Mouse (Mus musculus): ENCODE measurements around the gene Mzt1. TPM values are rescaled to one million over a fixed set of nuclear protein-coding genes. Genes with fewer than 3 reads are reported as not detected.
A peak's percentile ranks its signal among the peaks of the same experiment; 100 is the strongest.

Mzt1 gene
- polyA plus RNA-seq (2014; fragmentation: Nextera tagmentation; extraction: Ambion mirVana) = 95.2 and 107 TPM in 2 replicates

GRCm38 (mm10) chr14:99046031-99046781 is at the start of gene Mzt1, which contains the start of gene Bora:
Gene Mzt1 (minus strand): TSS chr14:99046134.
Gene Bora (plus strand): TSS chr14:99046222.
- Histone ChIP-seq H3K4me3 (ENCODE audit: low read depth, low read length) (peak within 1 kb of the TSS; percentile 96), H3K4me2 (ENCODE audit: low read depth, low read length) (peak within 1 kb of the TSS; percentile 62), H3K9me3 (replicated peaks; ENCODE audit: control insufficient read depth, low read length) (no peaks in the 10 kb centered on the region), H3K27ac (replicated peaks; ENCODE audit: low read depth, low read length) (peak within 1 kb of the TSS; percentile 77), H3K9ac (replicated peaks; ENCODE audit: low read length) (peak within 1 kb of the TSS; percentile 97), H3K27me3 (ENCODE audit: control insufficient read depth, insufficient read depth, low read length) (no peaks in the 10 kb centered on the region), H3K4me1 (ENCODE audit: control insufficient read depth, insufficient read depth, low read length) (no peaks in the 10 kb centered on the region), H3K36me3 (replicated peaks; ENCODE audit: control insufficient read depth, insufficient read depth, low read depth, low read length) (no peaks in the 10 kb centered on the region; the same call in 1 of the 2 replicates)
- ATAC-seq (replicated peaks; ENCODE audit: insufficient number of reproducible peaks, low FRiP score, low TSS enrichment, low read depth) (peak; percentile 97), DNase-seq (ENCODE audit: low spot score) (peak; percentile 95)
- WGBS = under 1% methylated on average over 72 of the region's 81 CpGs

- no peak overlapping the region for H3K4me2 ChIP-seq (ENCODE audit: low read depth, low read length)
- H3K4me1 ChIP-seq (ENCODE audit: control insufficient read depth, insufficient read depth, low read length) = no peaks in the 10 kb centered on the region
- 90% methylated on average over 7 of the region's 7 CpGs for WGBS
- H3K9me3 ChIP-seq (replicated peaks; ENCODE audit: control insufficient read depth, low read length) = no peaks in the 10 kb centered on the region
- no peak overlapping the region for H3K27ac ChIP-seq (replicated peaks; ENCODE audit: low read depth, low read length)
- no peak for ATAC-seq (replicated peaks; ENCODE audit: insufficient number of reproducible peaks, low FRiP score, low TSS enrichment, low read depth)
- H3K9ac ChIP-seq (replicated peaks; ENCODE audit: low read length) = no peak overlapping the region
- no peak for DNase-seq (ENCODE audit: low spot score)
- peaks cover 2% of the 10 kb centered on the region; the same call in 1 of the 2 replicates for H3K36me3 ChIP-seq (replicated peaks; ENCODE audit: control insufficient read depth, insufficient read depth, low read depth, low read length)
- no peaks in the 10 kb centered on the region for H3K27me3 ChIP-seq (ENCODE audit: control insufficient read depth, insufficient read depth, low read length)
- H3K4me3 ChIP-seq (ENCODE audit: low read depth, low read length) = no peak overlapping the region
These were observed 43.0 kb upstream of the Mzt1 start for GRCm38 (mm10) chr14:99088947-99089346.

DNA sequence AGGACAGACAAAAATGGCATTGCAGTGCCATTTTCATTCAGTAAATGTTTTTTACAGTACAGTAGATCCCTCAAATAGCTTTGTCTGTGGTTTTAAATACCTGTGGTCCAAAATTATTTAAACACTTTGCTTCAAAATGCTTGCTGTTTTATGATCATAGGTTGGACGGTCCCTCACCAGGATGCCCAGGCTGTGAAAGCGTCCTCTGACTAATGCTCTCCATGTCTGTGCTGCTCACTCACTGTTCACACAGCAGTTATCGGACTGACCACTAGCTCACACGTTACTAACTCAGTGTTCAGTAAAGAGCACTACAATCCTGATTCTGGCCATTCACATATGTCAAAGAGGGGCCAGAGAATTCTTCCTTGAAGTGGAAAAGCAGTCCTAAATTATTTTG is 25.2 kb upstream of the Mzt1 start:
- ATAC-seq (replicated peaks; ENCODE audit: insufficient number of reproducible peaks, low FRiP score, low TSS enrichment, low read depth) = no peak
- DNase-seq (ENCODE audit: low spot score) = no peak
- H3K9me3 ChIP-seq (replicated peaks; ENCODE audit: control insufficient read depth, low read length) = no peaks in the 10 kb centered on the region
- no peak overlapping the region for H3K27ac ChIP-seq (replicated peaks; ENCODE audit: low read depth, low read length)
- H3K4me2 ChIP-seq (ENCODE audit: low read depth, low read length) = no peak overlapping the region
- no peaks in the 10 kb centered on the region for H3K27me3 ChIP-seq (ENCODE audit: control insufficient read depth, insufficient read depth, low read length)
- H3K9ac ChIP-seq (replicated peaks; ENCODE audit: low read length) = no peak overlapping the region
- peaks cover 5% of the 10 kb centered on the region for H3K36me3 ChIP-seq (replicated peaks; ENCODE audit: control insufficient read depth, insufficient read depth, low read depth, low read length)
- no peaks in the 10 kb centered on the region for H3K4me1 ChIP-seq (ENCODE audit: control insufficient read depth, insufficient read depth, low read length)
- H3K4me3 ChIP-seq (ENCODE audit: low read depth, low read length) = no peak overlapping the region
- WGBS = 92% methylated on average over 4 of the region's 4 CpGs

GRCm38 (mm10) chr14:99063091-99063490 is 17.2 kb upstream of the Mzt1 start:
- no peak overlapping the region for H3K27ac ChIP-seq (replicated peaks; ENCODE audit: low read depth, low read length)
- ATAC-seq (replicated peaks; ENCODE audit: insufficient number of reproducible peaks, low FRiP score, low TSS enrichment, low read depth) (no peak), DNase-seq (ENCODE audit: low spot score) (no peak)
- no peak overlapping the region for H3K4me2 ChIP-seq (ENCODE audit: low read depth, low read length)
- H3K9me3 ChIP-seq (replicated peaks; ENCODE audit: control insufficient read depth, low read length) = no peaks in the 10 kb centered on the region
- peaks cover 4% of the 10 kb centered on the region for H3K36me3 ChIP-seq (replicated peaks; ENCODE audit: control insufficient read depth, insufficient read depth, low read depth, low read length)
- 93% methylated on average over 2 of the region's 2 CpGs for WGBS
- no peak overlapping the region for H3K4me3 ChIP-seq (ENCODE audit: low read depth, low read length)
- no peaks in the 10 kb centered on the region for H3K4me1 ChIP-seq (ENCODE audit: control insufficient read depth, insufficient read depth, low read length)
- H3K27me3 ChIP-seq (ENCODE audit: control insufficient read depth, insufficient read depth, low read length) = no peaks in the 10 kb centered on the region
- H3K9ac ChIP-seq (replicated peaks; ENCODE audit: low read length) = no peak overlapping the region

DNA sequence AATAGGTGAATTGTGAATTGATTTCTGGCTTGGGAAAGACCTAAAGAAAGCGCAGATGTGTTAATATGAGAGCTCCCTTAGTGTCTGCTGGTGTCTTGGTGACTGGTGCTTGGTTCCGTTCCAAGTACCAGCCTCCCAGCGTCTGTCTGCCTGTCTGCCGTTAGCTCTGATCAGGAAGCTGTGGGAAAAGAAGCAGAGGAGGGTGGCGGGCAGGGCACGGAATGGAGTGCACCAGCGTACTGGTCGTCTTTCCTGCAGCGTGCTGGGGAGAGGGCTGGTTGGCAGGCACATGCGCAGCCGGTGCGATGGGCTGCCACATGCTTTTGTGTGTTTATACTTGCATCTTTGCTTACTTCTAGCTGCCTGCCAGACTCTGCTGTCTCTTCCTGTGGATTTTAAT is 14.7 kb upstream of the Mzt1 start:
- H3K27me3 ChIP-seq (ENCODE audit: control insufficient read depth, insufficient read depth, low read length) = no peaks in the 10 kb centered on the region
- no peak overlapping the region for H3K4me3 ChIP-seq (ENCODE audit: low read depth, low read length)
- no peak overlapping the region for H3K4me2 ChIP-seq (ENCODE audit: low read depth, low read length)
- WGBS = 96% methylated on average over 12 of the region's 12 CpGs
- no peaks in the 10 kb centered on the region for H3K4me1 ChIP-seq (ENCODE audit: control insufficient read depth, insufficient read depth, low read length)
- DNase-seq (ENCODE audit: low spot score) (no peak), ATAC-seq (replicated peaks; ENCODE audit: insufficient number of reproducible peaks, low FRiP score, low TSS enrichment, low read depth) (no peak)
- no peak overlapping the region for H3K9ac ChIP-seq (replicated peaks; ENCODE audit: low read length)
- H3K27ac ChIP-seq (replicated peaks; ENCODE audit: low read depth, low read length) = no peak overlapping the region
- H3K36me3 ChIP-seq (replicated peaks; ENCODE audit: control insufficient read depth, insufficient read depth, low read depth, low read length) = peaks cover 4% of the 10 kb centered on the region
- no peaks in the 10 kb centered on the region for H3K9me3 ChIP-seq (replicated peaks; ENCODE audit: control insufficient read depth, low read length)

DNA sequence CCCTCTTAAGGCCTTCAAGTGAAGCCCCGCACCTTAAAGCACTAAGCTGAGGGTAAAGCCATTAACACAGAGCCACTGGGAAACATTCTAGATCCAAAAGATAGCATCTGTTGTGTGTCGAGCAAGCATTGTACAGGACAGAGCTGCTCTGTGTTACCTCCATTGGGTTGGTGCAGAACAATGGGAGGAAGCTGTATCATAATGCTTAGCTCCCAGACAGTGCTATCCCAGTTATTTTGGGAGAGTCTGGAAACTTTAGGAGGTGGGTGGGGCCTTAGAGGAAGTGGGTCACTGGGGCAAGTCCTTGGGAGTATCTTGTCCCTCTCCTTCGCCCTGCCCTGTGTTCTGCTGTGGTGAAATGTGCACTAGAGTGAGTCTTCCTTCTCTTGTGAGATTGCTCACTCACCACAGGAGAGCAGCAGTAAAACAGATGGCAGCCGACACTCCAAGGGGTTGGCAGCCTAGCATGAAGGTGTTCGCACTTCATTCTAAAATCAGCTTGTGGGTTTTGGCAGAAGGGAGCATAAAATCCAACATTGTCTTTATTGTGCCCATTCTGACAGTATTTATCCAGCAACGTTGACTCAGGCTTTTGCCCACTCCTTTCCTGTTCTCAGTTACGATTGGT is 13.1 kb upstream of the Mzt1 start:
- ATAC-seq (replicated peaks; ENCODE audit: insufficient number of reproducible peaks, low FRiP score, low TSS enrichment, low read depth) = no peak
- WGBS = 91% methylated on average over 7 of the region's 7 CpGs
- H3K4me2 ChIP-seq (ENCODE audit: low read depth, low read length) = no peak overlapping the region

GRCm38 (mm10) chr14:99046782-99047181 is 848 bp upstream of the Mzt1 start:
- peak overlapping the region; percentile 96 for H3K4me3 ChIP-seq (ENCODE audit: low read depth, low read length)
- ATAC-seq (replicated peaks; ENCODE audit: insufficient number of reproducible peaks, low FRiP score, low TSS enrichment, low read depth) (peak; percentile 7; the same call in 1 of the 2 replicates), DNase-seq (ENCODE audit: low spot score) (peak; percentile 61)
- H3K27ac ChIP-seq (replicated peaks; ENCODE audit: low read depth, low read length) = 0 out of 2 replicates have a peak overlapping the region, but pooled peaks have one; percentile 54
- H3K4me2 ChIP-seq (ENCODE audit: low read depth, low read length) = peak overlapping the region; percentile 47
- WGBS = under 1% methylated on average over 15 of the region's 15 CpGs
- no peaks in the 10 kb centered on the region for H3K9me3 ChIP-seq (replicated peaks; ENCODE audit: control insufficient read depth, low read length)
- H3K4me1 ChIP-seq (ENCODE audit: control insufficient read depth, insufficient read depth, low read length) = no peaks in the 10 kb centered on the region
- H3K36me3 ChIP-seq (replicated peaks; ENCODE audit: control insufficient read depth, insufficient read depth, low read depth, low read length) = no peaks in the 10 kb centered on the region; the same call in 1 of the 2 replicates
- peak overlapping the region; percentile 67 for H3K9ac ChIP-seq (replicated peaks; ENCODE audit: low read length)
- H3K27me3 ChIP-seq (ENCODE audit: control insufficient read depth, insufficient read depth, low read length) = no peaks in the 10 kb centered on the region

More for the DNA sequence above, 13.1 kb upstream of the Mzt1 start:
- Histone ChIP-seq H3K36me3 (replicated peaks; ENCODE audit: control insufficient read depth, insufficient read depth, low read depth, low read length) (peaks cover 4% of the 10 kb centered on the region), H3K4me3 (ENCODE audit: low read depth, low read length) (no peak overlapping the region), H3K9ac (replicated peaks; ENCODE audit: low read length) (no peak overlapping the region), H3K9me3 (replicated peaks; ENCODE audit: control insufficient read depth, low read length) (no peaks in the 10 kb centered on the region), H3K4me1 (ENCODE audit: control insufficient read depth, insufficient read depth, low read length) (no peaks in the 10 kb centered on the region), H3K27ac (replicated peaks; ENCODE audit: low read depth, low read length) (no peak overlapping the region), H3K27me3 (ENCODE audit: control insufficient read depth, insufficient read depth, low read length) (no peaks in the 10 kb centered on the region)
- DNase-seq (ENCODE audit: low spot score) = no peak

All from embryonic facial prominence, embryonic 11.5 days (tissue).